Mouse (Mus musculus): ENCODE measurements around the gene Gm8362. TPM values are rescaled to one million over a fixed set of nuclear protein-coding genes. Genes with fewer than 3 reads are reported as not detected.
"Not testable (repeated sequence)": the region's sequence is repeated elsewhere in the genome, so short reads cannot be mapped to it uniquely, and the experiment has no call there.

Gm8362 gene
- total RNA-seq (2021), result under 1 TPM in 1 of 2 experiments, not detected in 1; 0.29 TPM
- long read RNA-seq, experiment 1, result 0 reads
- long read RNA-seq, experiment 2, result 0 reads

GRCm38 (mm10) chr14:6774311-6774710 is at the start of gene Gm8362:
Gene Gm8362 (minus strand): TSS chr14:6774411.
- intact Hi-C loops (cut with DNase I); DNase-seq: not testable (repeated sequence)

GRCm38 (mm10) chr14:6823297-6823696 is 49.1 kb upstream of the Gm8362 start:
- intact Hi-C loops (cut with DNase I); DNase-seq: not testable (repeated sequence)

GRCm38 (mm10) chr14:6757231-6757536 is 17.0 kb downstream of the Gm8362 start:
- peak in 1 of 2 experiments; percentile 1 for DNase-seq
- intact Hi-C loops (cut with DNase I), result not testable (repeated sequence)

- intact Hi-C loops (cut with DNase I), result not testable (repeated sequence)
- DNase-seq, result peak; percentile 13 to 16
Observed at GRCm38 (mm10) chr14:6756384-6757230, 17.6 kb downstream of the Gm8362 start.

GRCm38 (mm10) chr14:6742232-6742631 is 32.0 kb downstream of the Gm8362 start, which contains the start of gene Gm3636:
Gene Gm3636 (minus strand): TSS chr14:6742332.
- DNase-seq; intact Hi-C loops (cut with DNase I): not testable (repeated sequence)

- DNase-seq; intact Hi-C loops (cut with DNase I): not testable (repeated sequence)
Observed at GRCm38 (mm10) chr14:6720151-6720550, 54.1 kb downstream of the Gm8362 start, which contains the start of gene Gm8050. Gene Gm8050 (minus strand): TSS chr14:6720251.

Other genes with a start within 250 kb of the Gm8362 start
- not detected for gene Gm8356, start 237.1 kb downstream of the Gm8362 start, total RNA-seq (2021)
- gene Gm3629, start 183.8 kb downstream of the Gm8362 start, total RNA-seq (2021), result under 1 TPM; 0.41 to 0.80 TPM
- gene Gm3460, start 152.0 kb downstream of the Gm8362 start, total RNA-seq (2021), result not detected
- not detected for gene Gm10251, start 90.2 kb downstream of the Gm8362 start, total RNA-seq (2021)
- gene Gm8050, start 54.2 kb downstream of the Gm8362 start, total RNA-seq (2021), result under 1 TPM in 1 of 2 experiments, not detected in 1; 0.26 TPM
- gene Gm3636, start 32.1 kb downstream of the Gm8362 start, total RNA-seq (2021), result under 1 TPM in 1 of 2 experiments, not detected in 1; 0.78 TPM
- not detected for gene Gm3642, start 65.9 kb upstream of the Gm8362 start, total RNA-seq (2021)
- under 1 TPM; 0.33 to 0.56 TPM for gene Gm3667, start 115.6 kb upstream of the Gm8362 start, total RNA-seq (2021)
- not detected for gene Gm6356, start 199.4 kb upstream of the Gm8362 start, total RNA-seq (2021)